Mouse (Mus musculus) lung, embryonic 14.5 days (tissue): ENCODE measurements around the gene Gm49354. TPM values are rescaled to one million over a fixed set of nuclear protein-coding genes. Genes with fewer than 3 reads are reported as not detected.

Experiments used
- ATAC-seq: fragments of 200-750 bp; cut with Nextera tagmentation; 2 replicates; pipeline ENCODE4 v1.8.0; 2017; ENCODE audit warnings: mild to moderate bottlenecking, moderate TSS enrichment, moderate library complexity; ENCODE audit not compliant: insufficient read depth
- DNase-seq: peaks from one replicate; pipeline ENCODE4 v3.0.0-alpha.2; 2015
- H3K27ac ChIP-seq: fragments of 300-500 bp; sonication (generic); 2 replicates; pipeline ENCODE4 v1.5.1; 2014; ENCODE audit warnings: low read depth, mild to moderate bottlenecking, moderate library complexity
- H3K27me3 ChIP-seq: fragments of 300-500 bp; sonication (generic); 2 replicates; pipeline ENCODE4 v1.6.1; 2014; ENCODE audit warnings: low read length, control low read depth; ENCODE audit not compliant: insufficient read depth
- H3K36me3 ChIP-seq: fragments of 300-500 bp; sonication (generic); 2 replicates; pipeline ENCODE4 v1.6.1; 2014; ENCODE audit warnings: control low read depth; ENCODE audit not compliant: insufficient read depth
- H3K4me1 ChIP-seq: fragments of 300-500 bp; sonication (generic); 2 replicates; pipeline ENCODE4 v1.6.1; 2014; ENCODE audit warnings: antibody characterized with exemption, control low read depth; ENCODE audit not compliant: insufficient read depth
- H3K4me2 ChIP-seq: fragments of 300-500 bp; sonication (generic); 2 replicates; pipeline ENCODE4 v1.6.1; 2014; ENCODE audit warnings: mild to moderate bottlenecking
- H3K4me3 ChIP-seq: fragments of 300-500 bp; sonication (generic); 2 replicates; pipeline ENCODE4 v1.5.1; 2014; ENCODE audit warnings: low read depth, low read length
- H3K9ac ChIP-seq: fragments of 300-500 bp; sonication (generic); 2 replicates; pipeline ENCODE4 v1.6.1; 2014
- H3K9me3 ChIP-seq: fragments of 300-500 bp; sonication (generic); 2 replicates; pipeline ENCODE4 v1.6.1; 2016; ENCODE audit warnings: low read depth, low read length, control low read depth
- CTCF ChIP-seq: IDR thresholded peaks from 2 replicates; pipeline ENCODE4 v1.5.1; 2016; ENCODE audit warnings: antibody characterized with exemption, low read depth
- WGBS: fragments of 180-500 bp; shearing (Covaris S2); extraction: QIAGEN DNeasy Blood & Tissue Kit; methylation state at CpG from one replicate; pipeline ENCODE4 v1.1.7; 2014; 5-methylcytosine and 5-hydroxymethylcytosine counted together
- polyA plus RNA-seq: library from polyadenylated mRNA; unstranded; fragments of >200 nt; fragmentation: Nextera tagmentation; extraction: Ambion mirVana; gene quantifications from 2 replicates; pipeline ENCODE4 v1.2.1, GENCODE M21; 2014

Gene Gm49354
- polyA plus RNA-seq, 1 experiment from 2014 or later: not detected

GRCm38 (mm10) chr13:59811581-59811980 is 29.5 kb upstream of the Gm49354 start:
- no peak overlapping the region for H3K4me3 ChIP-seq
- H3K27ac ChIP-seq: no peak overlapping the region
- H3K9me3 ChIP-seq: no peaks in the 10 kb centered on the region
- DNase-seq (no peak), ATAC-seq (no peak)
- H3K9ac ChIP-seq: no peak overlapping the region
- no peaks in the 10 kb centered on the region for H3K4me1 ChIP-seq
- no peaks in the 10 kb centered on the region for H3K27me3 ChIP-seq
- no peak overlapping the region for H3K4me2 ChIP-seq
- WGBS: 91% methylated on average over 3 of the region's 3 CpGs
- TF ChIP-seq CTCF: no peak
- H3K36me3 ChIP-seq: peaks cover 92% of the 10 kb centered on the region

- no peaks in the 10 kb centered on the region for H3K27me3 ChIP-seq
- 87% methylated on average over 6 of the region's 6 CpGs for WGBS
- H3K36me3 ChIP-seq: peaks cover 97% of the 10 kb centered on the region
- H3K4me1 ChIP-seq: no peaks in the 10 kb centered on the region
- H3K27ac ChIP-seq: no peak overlapping the region
- DNase-seq: no peak
- no peak for TF ChIP-seq CTCF
- H3K9me3 ChIP-seq: no peaks in the 10 kb centered on the region
- no peak overlapping the region for H3K4me2 ChIP-seq
- H3K9ac ChIP-seq: no peak overlapping the region
- no peak for ATAC-seq
- no peak overlapping the region for H3K4me3 ChIP-seq
Observed at GRCm38 (mm10) chr13:59801000-59801399, 19.0 kb upstream of the Gm49354 start.

- Histone ChIP-seq H3K36me3 (peaks cover 97% of the 10 kb centered on the region), H3K4me1 (no peaks in the 10 kb centered on the region), H3K9ac (no peak overlapping the region), H3K4me2 (no peak overlapping the region), H3K27ac (no peak overlapping the region), H3K9me3 (no peaks in the 10 kb centered on the region), H3K4me3 (no peak overlapping the region), H3K27me3 (no peaks in the 10 kb centered on the region)
- no peak for DNase-seq
- WGBS: 72% methylated on average over 2 of the region's 2 CpGs
- no peak for ATAC-seq
- no peak for TF ChIP-seq CTCF
Observed at GRCm38 (mm10) chr13:59800077-59800476, 18.0 kb upstream of the Gm49354 start.

GRCm38 (mm10) chr13:59798306-59798705 is 16.3 kb upstream of the Gm49354 start:
- ATAC-seq: no peak
- Histone ChIP-seq H3K9ac (no peak overlapping the region), H3K4me3 (no peak overlapping the region), H3K4me2 (no peak overlapping the region), H3K27me3 (no peaks in the 10 kb centered on the region), H3K4me1 (no peaks in the 10 kb centered on the region), H3K9me3 (no peaks in the 10 kb centered on the region), H3K27ac (no peak overlapping the region), H3K36me3 (peaks cover 97% of the 10 kb centered on the region)
- TF ChIP-seq CTCF: no peak
- 97% methylated on average over 1 of the region's 1 CpGs for WGBS
- DNase-seq: no peak

GRCm38 (mm10) chr13:59796466-59796848 is 14.4 kb upstream of the Gm49354 start:
- Histone ChIP-seq H3K27me3 (no peaks in the 10 kb centered on the region), H3K36me3 (peaks cover 97% of the 10 kb centered on the region), H3K27ac (no peak overlapping the region), H3K4me3 (no peak overlapping the region), H3K9ac (no peak overlapping the region), H3K4me1 (no peaks in the 10 kb centered on the region), H3K4me2 (no peak overlapping the region), H3K9me3 (no peaks in the 10 kb centered on the region)
- ATAC-seq (no peak), DNase-seq (no peak)
- TF ChIP-seq CTCF: no peak
- WGBS: 90% methylated on average over 9 of the region's 9 CpGs

GRCm38 (mm10) chr13:59795807-59796465 is 13.9 kb upstream of the Gm49354 start:
- Histone ChIP-seq H3K27ac (no peak overlapping the region), H3K4me2 (no peak overlapping the region), H3K4me1 (no peaks in the 10 kb centered on the region), H3K9me3 (no peaks in the 10 kb centered on the region), H3K4me3 (no peak overlapping the region), H3K27me3 (no peaks in the 10 kb centered on the region), H3K9ac (no peak overlapping the region), H3K36me3 (peaks cover 97% of the 10 kb centered on the region)
- ATAC-seq (0 out of 2 replicates have a peak, but pooled peaks have one; percentile 14), DNase-seq (no peak)
- WGBS: 88% methylated on average over 6 of the region's 6 CpGs
- no peak for TF ChIP-seq CTCF

GRCm38 (mm10) chr13:59794786-59795185 is 12.7 kb upstream of the Gm49354 start:
- H3K9me3 ChIP-seq: no peaks in the 10 kb centered on the region
- no peaks in the 10 kb centered on the region for H3K4me1 ChIP-seq
- H3K9ac ChIP-seq: no peak overlapping the region
- TF ChIP-seq CTCF: no peak
- 81% methylated on average over 1 of the region's 1 CpGs for WGBS
- H3K27me3 ChIP-seq: no peaks in the 10 kb centered on the region
- no peak overlapping the region for H3K4me3 ChIP-seq
- DNase-seq (no peak), ATAC-seq (no peak)
- H3K36me3 ChIP-seq: peaks cover 97% of the 10 kb centered on the region
- no peak overlapping the region for H3K4me2 ChIP-seq
- no peak overlapping the region for H3K27ac ChIP-seq
